Mouse (Mus musculus) liver (tissue): ENCODE results near the gene Gfpt2.
"Not testable (repeated sequence)": the region's sequence is repeated elsewhere in the genome, so short reads cannot be mapped to it uniquely, and the experiment has no call there.

ENCODE experiments used
- DNase-seq: peaks from one replicate; pipeline ENCODE4 v3.0.0-alpha.2; 2020; ENCODE audit warnings: mixed read lengths

Gene Gfpt2

DNA sequence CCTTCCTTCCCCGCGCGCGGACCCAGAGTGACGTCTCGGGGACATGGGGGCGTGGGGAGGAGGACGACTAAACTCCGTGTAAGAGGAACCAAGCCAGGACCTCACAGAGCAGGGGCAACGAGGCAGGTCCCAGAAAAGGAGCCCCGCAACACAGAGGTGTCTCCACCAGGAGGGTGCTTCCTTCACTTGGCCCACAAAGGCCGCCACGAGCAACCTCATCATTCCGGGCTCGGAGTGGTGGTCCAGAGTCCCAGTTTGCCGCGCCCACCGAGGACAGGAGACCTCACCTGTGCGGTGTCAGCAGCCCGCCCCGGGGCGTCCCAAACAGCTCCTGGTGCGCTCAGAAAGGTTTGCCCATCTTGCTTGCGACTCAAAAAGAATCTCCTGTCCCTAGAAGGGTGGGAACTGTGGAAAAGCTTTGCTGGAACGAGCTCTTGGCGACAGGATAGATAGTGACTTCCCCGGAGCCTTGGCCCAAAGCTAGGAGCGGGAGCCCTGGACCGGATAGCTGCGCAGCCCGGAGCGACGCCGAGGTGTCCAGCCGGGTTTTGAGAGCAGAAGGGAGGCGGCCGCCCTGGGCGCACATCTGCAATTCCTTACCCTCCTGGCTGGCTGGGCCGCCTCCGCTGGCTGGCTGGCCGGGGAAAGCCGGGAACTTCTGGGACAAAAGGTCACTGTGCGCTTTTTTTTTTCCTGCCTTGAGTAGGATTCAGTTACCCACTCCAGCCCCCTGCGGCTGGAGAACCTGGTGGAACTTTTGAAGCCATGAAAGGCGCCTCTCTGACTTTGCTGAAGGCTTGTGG is 565 bp downstream of the Gfpt2 start:
- peak; percentile 12 for DNase-seq

- DNase-seq, result no peak
Observed at GRCm38 (mm10) chr11:49798931-49799330, 5.0 kb downstream of the Gfpt2 start.

DNA sequence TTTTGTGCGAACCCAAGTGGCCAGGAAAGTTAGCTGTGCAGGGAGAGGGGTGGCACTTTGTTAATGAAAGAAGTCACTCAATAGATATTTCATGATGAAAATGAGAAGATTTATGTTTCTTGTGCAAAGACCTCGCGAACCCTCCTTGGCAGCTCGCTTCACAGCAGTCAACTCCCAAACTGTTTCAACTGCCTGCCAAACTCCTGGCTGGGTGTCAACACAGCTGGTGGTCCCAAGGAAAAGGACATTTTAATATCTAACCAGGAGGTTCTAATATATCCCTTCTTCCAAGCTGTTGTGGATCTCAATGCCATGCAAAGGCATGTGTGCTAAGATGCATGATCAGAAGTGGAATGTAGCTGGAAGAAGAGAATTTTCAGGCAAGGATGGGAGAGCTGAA is 7.5 kb downstream of the Gfpt2 start:
- no peak for DNase-seq

- DNase-seq, result no peak
Observed at GRCm38 (mm10) chr11:49803801-49804200, 9.8 kb downstream of the Gfpt2 start.

- DNase-seq, result no peak
Observed at GRCm38 (mm10) chr11:49806218-49806617, 12.2 kb downstream of the Gfpt2 start.

DNA sequence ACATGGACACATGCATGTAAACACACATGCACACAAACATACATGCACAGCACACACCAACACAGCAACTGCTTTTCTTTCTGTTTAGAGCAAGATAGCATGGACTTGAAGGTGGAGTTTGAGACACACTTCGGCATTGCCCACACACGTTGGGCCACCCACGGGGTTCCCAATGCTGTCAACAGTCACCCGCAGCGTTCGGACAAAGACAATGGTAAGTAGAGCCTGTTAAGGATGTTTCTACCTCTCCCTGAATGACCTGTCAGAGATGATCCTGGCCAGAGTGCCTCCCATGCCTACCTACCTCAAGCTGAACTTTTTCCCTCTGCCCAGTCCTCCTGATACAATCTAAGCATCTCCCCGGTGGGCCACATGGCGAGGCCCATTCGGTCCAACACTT is 15.0 kb downstream of the Gfpt2 start:
- DNase-seq, result no peak

GRCm38 (mm10) chr11:49810696-49811095 is 16.7 kb downstream of the Gfpt2 start:
- not testable (repeated sequence) for DNase-seq

- DNase-seq, result peak; percentile 51
Observed at GRCm38 (mm10) chr11:49811099-49811541, 17.1 kb downstream of the Gfpt2 start.

DNA sequence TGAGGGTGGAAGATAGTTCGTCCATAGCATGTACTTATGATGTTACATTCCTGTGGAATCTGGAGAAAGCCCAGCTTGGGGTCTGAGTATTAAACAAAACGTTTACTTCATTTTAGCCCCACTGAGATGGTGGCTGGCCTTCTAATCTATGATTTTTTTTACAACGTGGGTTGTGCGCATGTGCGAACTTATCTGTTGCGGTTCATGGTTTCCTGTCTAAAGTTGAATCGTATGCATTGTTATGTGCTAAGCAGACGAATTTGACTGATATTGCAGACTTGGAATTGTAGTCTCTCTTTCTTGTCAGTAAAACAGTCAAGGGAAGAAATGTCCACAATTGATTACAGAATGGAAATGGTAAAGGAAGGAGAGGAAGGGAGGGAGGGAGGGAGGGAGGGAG is 17.9 kb downstream of the Gfpt2 start:
- peak; percentile 57 for DNase-seq

DNA sequence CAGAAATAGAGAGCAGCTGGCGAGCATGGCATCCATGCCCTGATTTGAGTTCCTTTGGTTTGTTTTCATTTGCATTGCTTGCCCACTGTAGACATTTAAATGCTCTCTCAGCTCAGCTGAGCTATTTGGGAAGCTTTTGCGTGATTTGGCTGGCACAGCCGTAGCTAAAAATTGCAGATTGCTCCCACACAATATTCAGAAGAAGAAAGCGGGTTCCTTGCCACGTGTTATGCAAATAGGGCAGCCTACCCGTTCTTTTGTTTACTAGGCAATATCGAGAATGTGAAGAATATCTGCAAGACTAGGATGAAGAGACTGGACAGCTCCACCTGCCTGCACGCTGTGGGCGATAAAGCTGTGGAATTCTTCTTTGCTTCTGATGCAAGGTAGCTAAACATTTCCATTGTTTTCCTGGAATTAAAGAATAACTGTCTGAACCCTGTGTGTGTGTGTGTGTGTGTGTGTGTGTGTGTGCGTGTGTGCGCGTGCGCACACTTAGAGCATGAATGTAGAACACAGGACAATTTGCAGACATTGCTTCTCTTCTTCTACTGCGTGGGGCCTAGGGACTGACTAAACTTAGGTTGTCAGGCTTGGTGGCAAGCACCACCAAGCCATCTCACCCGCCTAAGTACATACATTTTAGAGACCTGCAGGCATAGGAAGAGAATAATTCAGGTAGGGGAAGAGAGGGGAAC is 25.0 kb downstream of the Gfpt2 start:
- DNase-seq, result no peak

DNA sequence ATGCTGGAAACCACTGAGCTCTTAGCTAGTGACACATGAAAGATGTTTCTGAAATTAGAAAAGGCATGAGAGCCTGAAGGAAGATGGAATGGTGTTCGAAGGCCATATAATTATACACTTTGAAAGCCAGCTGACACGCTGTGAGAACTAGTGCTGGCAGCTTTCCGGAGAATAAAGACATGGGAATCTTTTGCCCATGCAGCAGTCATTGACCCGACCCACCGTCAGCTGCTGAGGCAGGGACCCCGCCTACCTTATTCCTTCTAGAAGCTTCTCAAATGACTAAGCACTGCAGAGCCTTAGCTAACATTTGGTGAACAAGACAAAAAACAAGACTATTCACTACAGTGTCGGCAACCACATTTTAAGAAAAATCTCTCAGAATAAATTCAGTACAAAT is 25.7 kb downstream of the Gfpt2 start:
- no peak for DNase-seq

GRCm38 (mm10) chr11:49820928-49821327 is 26.9 kb downstream of the Gfpt2 start:
- no peak for DNase-seq

DNA sequence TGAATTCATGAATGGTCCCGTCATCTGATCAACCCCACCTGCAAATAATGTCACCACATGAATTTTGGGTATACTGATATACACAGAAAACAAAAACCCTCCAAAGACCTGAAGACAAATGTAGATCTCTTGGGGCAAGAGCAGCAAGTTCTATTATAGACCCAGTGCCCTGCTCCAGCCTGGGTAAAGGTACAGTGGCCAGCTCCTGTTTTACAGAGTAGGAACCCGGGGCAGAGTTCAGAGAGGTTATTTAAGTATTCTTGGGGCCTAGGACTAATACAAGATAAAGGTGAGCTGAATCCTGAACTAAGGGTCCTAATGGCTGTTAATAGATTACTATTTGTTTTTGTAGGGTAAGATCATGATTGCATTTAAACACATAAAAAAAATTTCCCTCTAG is 27.6 kb downstream of the Gfpt2 start:
- DNase-seq, result no peak

DNA sequence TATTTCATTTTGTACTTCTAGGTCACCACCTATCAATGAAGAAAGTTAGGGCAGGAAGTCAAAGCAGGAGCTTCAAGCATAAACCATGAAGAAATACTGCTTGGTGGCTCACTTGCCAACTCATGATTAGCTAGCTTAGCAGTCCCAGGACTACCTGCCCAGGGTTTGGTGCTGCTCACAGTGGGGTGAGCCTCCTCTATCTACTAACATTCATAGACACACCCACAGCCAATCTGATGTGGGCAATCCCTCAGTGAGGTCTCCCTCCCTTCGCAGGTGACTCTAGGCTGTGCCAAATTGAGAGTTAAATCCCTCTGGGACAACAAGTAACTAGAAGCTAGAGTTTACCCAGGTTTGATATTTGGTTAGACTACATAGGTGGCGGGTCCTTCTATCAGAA is 28.4 kb downstream of the Gfpt2 start:
- peak; percentile 47 for DNase-seq

DNA sequence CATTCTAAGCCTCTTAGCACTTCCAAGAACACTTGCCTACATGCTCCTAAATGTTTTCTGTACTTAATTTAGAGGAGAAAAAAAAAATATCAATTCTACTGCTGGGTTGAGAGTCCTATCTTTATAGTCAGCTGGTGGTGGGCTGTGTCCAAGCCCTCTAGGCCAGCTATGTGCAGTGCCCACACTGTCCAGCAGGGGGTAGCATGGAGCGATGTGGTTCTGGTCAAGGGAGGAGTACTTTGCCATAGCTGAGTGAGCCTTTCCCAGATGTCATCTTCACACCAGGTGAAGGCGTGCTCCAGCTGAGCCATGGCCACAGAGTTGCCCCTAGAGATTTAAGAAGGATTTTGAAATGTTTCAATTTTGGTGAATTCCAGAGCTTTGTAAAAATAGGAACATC is 30.9 kb downstream of the Gfpt2 start:
- DNase-seq, result peak; percentile 79

- no peak for DNase-seq
Observed at GRCm38 (mm10) chr11:49827243-49827642, 33.3 kb downstream of the Gfpt2 start.

- DNase-seq, result no peak
Observed at GRCm38 (mm10) chr11:49829176-49829745, 35.3 kb downstream of the Gfpt2 start.

- no peak for DNase-seq
Observed at GRCm38 (mm10) chr11:49831980-49832379, 38.0 kb downstream of the Gfpt2 start.

DNA sequence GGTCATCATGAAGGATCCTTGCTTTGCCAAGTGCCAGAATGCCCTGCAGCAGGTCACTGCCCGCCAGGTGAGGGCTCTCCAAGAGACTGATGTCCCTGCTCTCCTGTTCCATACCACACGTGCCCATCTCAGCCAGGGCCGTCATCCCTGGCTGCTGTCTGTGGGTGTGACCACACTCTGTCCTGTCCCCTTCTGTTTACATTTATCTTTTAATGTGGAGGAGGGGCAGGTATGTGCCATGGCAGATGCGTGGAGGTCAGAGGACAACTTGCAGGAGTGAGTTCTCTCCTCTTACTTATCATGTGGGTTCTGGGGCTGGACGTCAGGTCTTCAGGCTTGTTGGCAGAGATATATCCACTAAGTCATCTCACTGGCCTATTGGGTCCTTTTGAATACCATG is 39.0 kb downstream of the Gfpt2 start:
- DNase-seq, result no peak

- DNase-seq, result no peak
Observed at GRCm38 (mm10) chr11:49834248-49834647, 40.3 kb downstream of the Gfpt2 start.

GRCm38 (mm10) chr11:49835257-49835956 is 41.4 kb downstream of the Gfpt2 start:
- DNase-seq, result no peak

DNA sequence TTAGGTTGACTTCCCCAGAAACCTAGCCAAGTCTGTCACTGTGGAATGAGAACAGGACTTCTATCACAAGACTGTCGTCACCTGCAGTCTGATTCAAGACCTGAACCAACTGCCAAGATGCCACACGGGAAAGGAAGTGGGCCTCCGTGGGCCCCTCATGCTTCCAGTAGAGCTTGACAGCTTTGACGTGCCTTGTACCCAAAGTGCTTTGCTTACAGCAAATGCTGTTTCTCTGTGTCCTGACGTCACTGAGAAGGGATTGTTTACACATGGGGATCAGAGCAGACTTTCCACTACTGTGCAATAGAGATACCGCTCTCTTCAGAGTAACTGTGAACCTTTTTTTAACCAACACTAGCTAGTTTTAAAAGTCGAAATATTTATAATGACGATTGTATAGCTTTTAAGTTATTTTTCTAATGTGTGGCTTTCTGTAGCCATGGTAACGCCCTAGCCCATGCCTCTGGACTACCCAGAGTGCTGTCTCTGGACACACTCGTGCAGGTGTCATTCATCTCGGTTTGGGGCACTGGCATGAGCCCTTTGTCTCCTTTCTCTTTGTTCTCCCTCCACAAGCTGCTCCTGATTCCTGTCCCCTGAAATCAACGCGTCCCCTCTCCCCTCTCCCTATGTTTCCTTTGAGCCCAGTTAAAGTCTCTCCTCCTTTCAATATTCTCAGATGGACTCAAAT is 43.9 kb downstream of the Gfpt2 start:
- DNase-seq, result no peak

DNA sequence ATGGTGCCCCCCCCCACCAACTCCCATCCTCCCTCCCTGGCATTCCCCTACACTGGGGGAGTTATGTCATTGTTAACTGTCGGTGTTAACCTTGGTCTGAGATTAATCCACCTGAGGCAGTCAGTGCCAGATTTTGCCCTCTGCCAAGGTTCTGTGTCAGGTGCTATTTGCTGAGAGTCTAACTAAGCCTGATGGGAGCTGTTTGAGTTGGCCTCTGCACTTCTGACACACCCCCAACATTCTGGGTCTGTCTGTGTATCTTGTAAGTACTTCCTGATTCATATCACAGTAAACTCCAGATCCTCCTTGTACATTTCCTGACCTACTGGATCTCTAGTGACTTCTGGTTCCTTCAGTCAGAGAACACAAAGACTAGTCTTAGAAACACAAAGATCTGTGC is 46.7 kb downstream of the Gfpt2 start:
- no peak for DNase-seq
